Mouse (Mus musculus) neural tube, embryonic 15.5 days (tissue): ENCODE data around the gene Kazn. TPM values are rescaled to one million over a fixed set of nuclear protein-coding genes. Genes with fewer than 3 reads are reported as not detected.
A peak's percentile ranks its signal among the peaks of the same experiment; 100 is the strongest.

Experiments used
- ATAC-seq: fragments of 200-750 bp; cut with Nextera tagmentation; 2 replicates; pipeline ENCODE4 v1.8.0; 2017; ENCODE audit warnings: mild to moderate bottlenecking, moderate TSS enrichment, moderate library complexity; ENCODE audit not compliant: low FRiP score
- H3K27ac ChIP-seq: fragments of 300-500 bp; sonication (generic); replicated peaks from 2 replicates; pipeline ENCODE4 v1.5.1; 2015; ENCODE audit warnings: mild to moderate bottlenecking, inconsistent platforms
- H3K27me3 ChIP-seq: fragments of 300-500 bp; sonication (generic); replicated peaks from 2 replicates; pipeline ENCODE4 v1.6.1; 2015; ENCODE audit warnings: inconsistent platforms
- H3K36me3 ChIP-seq: fragments of 300-500 bp; sonication (generic); 2 replicates; pipeline ENCODE4 v1.6.1; 2015; ENCODE audit warnings: inconsistent platforms
- H3K4me1 ChIP-seq: fragments of 300-500 bp; sonication (generic); 2 replicates; pipeline ENCODE4 v1.6.1; 2015; ENCODE audit warnings: inconsistent platforms
- H3K4me2 ChIP-seq: fragments of 300-500 bp; sonication (generic); 2 replicates; pipeline ENCODE4 v1.6.1; 2015; ENCODE audit warnings: inconsistent platforms, mild to moderate bottlenecking, moderate library complexity
- H3K4me3 ChIP-seq: fragments of 300-500 bp; sonication (generic); replicated peaks from 2 replicates; pipeline ENCODE4 v1.5.1; 2015; ENCODE audit warnings: mild to moderate bottlenecking, inconsistent platforms
- H3K9ac ChIP-seq: fragments of 300-500 bp; sonication (generic); replicated peaks from 2 replicates; pipeline ENCODE4 v1.6.1; 2015; ENCODE audit warnings: mild to moderate bottlenecking, inconsistent platforms
- H3K9me3 ChIP-seq: fragments of 300-500 bp; sonication (generic); replicated peaks from 2 replicates; pipeline ENCODE4 v1.6.1; 2016; ENCODE audit warnings: inconsistent platforms
- WGBS: fragments of 180-500 bp; shearing (Covaris S2); methylation state at CpG from one replicate; pipeline ENCODE4 v1.1.7; 2015; ENCODE audit warnings: mixed read lengths; 5-methylcytosine and 5-hydroxymethylcytosine counted together
- polyA plus RNA-seq: library from polyadenylated mRNA; unstranded; fragments of >200 nt; fragmentation: Nextera tagmentation; extraction: Ambion mirVana; gene quantifications from 2 replicates; pipeline ENCODE4 v1.2.1, GENCODE M21; 2015

Kazn gene
- polyA plus RNA-seq, 1 experiment from 2014 or later = 25.5 TPM

DNA sequence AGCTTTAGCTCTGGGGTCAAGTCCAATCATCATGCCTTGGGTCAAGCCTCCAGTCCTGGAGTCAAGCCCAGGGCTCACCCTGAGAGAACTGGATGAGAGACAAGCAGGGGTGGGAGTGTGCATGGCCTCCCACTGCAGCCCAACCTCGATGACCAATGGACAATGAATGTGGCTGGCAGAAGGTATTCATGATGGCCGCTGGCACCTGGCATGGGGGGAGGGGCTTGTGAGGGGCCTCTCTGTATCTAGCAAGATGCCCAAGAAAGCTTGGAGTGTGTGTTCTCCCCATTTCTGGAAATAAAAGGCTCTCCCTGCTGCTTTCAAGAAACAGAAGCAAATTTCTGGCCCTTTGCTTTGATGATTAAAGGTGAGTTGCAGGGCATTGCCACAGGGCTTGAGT, 50.7 kb downstream of the Kazn start:
- ATAC-seq = no peak
- H3K4me2 ChIP-seq = no peak overlapping the region
- H3K27me3 ChIP-seq = no peaks in the 10 kb centered on the region
- H3K4me3 ChIP-seq = no peak overlapping the region
- H3K36me3 ChIP-seq = no peaks in the 10 kb centered on the region
- H3K9ac ChIP-seq = no peak overlapping the region
- no peak overlapping the region for H3K27ac ChIP-seq
- H3K9me3 ChIP-seq = no peaks in the 10 kb centered on the region
- H3K4me1 ChIP-seq = no peaks in the 10 kb centered on the region
- WGBS = 78% methylated on average over 2 of the region's 2 CpGs

DNA sequence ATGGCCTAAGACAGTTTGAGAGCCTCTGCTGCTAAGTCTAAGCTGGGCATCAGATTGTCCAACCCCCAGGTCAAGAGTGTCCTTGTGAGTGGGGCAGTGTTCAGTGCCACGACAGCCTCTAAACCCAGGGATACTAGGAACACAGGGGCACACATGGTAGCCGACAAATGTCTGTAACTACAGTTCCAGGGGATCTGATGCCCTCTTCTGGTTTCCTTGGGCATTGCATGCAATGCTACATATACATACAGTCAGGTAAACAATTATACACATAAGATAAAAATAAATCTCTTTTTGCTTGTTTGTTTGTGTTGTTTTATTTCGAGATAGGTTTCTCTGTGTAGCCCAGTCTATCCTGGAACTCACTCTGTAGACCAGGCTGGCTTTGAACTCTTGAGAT, 53.0 kb downstream of the Kazn start:
- no peaks in the 10 kb centered on the region for H3K9me3 ChIP-seq
- no peak overlapping the region for H3K4me2 ChIP-seq
- no peak for ATAC-seq
- no peaks in the 10 kb centered on the region for H3K36me3 ChIP-seq
- no peaks in the 10 kb centered on the region for H3K27me3 ChIP-seq
- no peaks in the 10 kb centered on the region for H3K4me1 ChIP-seq
- no peak overlapping the region for H3K27ac ChIP-seq
- no peak overlapping the region for H3K9ac ChIP-seq
- WGBS = 96% methylated on average over 3 of the region's 3 CpGs
- H3K4me3 ChIP-seq = no peak overlapping the region

DNA sequence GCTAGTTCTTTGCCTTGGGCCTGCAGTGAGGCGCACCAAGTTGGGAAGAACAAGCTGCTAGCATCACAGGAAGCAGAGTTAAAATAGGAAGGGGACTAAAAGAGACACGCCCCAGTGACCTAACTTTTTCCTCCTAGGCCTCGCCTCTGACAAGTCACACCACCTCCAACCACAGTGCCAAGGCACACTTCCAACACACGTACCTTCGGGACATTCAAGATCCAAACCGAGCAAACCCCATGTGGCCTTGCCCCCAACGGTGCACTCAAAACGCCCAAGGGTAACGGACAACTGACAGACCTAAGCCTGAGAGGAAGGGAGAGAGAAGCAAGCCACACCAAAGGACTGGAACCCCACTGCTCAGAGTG, 53.7 kb downstream of the Kazn start:
- Histone ChIP-seq H3K4me1 (peaks cover 4% of the 10 kb centered on the region), H3K4me2 (no peak overlapping the region), H3K36me3 (no peaks in the 10 kb centered on the region), H3K4me3 (no peak overlapping the region), H3K9ac (no peak overlapping the region), H3K27me3 (no peaks in the 10 kb centered on the region), H3K27ac (no peak overlapping the region), H3K9me3 (no peaks in the 10 kb centered on the region)
- 95% methylated on average over 9 of the region's 9 CpGs for WGBS
- ATAC-seq = no peak

DNA sequence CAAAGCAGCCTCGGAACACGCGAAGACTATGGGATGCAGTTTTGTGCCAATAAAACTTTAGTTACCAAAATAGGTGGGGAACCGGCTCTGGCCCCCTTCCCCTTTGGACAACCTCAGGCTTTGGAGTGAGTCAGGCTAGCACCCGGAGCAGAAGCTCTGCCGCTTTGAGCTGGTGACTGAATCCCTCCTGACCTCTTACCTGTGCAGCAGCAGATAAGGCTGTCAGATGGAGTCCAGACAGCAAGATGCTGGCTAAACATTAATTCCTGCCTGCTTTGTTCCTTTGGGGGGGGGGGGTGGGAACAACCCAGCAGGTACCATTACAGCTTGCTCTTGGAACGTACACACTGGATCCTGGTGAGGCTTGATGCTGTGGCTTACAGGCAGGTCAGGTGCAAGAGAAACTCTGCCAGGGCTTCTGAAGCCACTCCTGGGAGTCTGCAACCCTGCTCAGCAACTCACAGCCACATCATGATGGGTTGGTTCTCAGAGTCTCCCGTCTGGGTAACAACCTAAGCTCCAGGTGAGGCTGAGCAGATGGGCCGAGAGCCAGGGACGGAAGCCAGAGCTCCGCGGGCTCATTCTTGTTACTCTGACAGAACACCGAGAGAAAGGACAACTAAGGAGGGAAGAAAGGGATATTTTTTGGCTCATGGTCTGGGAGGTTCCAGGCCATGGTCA, 54.2 kb downstream of the Kazn start:
- H3K27ac ChIP-seq = no peak overlapping the region
- WGBS = 87% methylated on average over 13 of the region's 13 CpGs

GRCm38 (mm10) chr4:142183591-142183990, 55.6 kb downstream of the Kazn start:
- ATAC-seq = no peak
- no peaks in the 10 kb centered on the region for H3K9me3 ChIP-seq
- no peaks in the 10 kb centered on the region for H3K27me3 ChIP-seq
- H3K4me3 ChIP-seq = no peak overlapping the region
- no peak overlapping the region for H3K9ac ChIP-seq
- peaks cover 17% of the 10 kb centered on the region for H3K4me1 ChIP-seq
- H3K27ac ChIP-seq = no peak overlapping the region
- 93% methylated on average over 1 of the region's 1 CpGs for WGBS
- H3K4me2 ChIP-seq = no peak overlapping the region
- no peaks in the 10 kb centered on the region for H3K36me3 ChIP-seq

More for the DNA sequence above, 54.2 kb downstream of the Kazn start:
- Histone ChIP-seq H3K4me3 (no peak overlapping the region), H3K27me3 (no peaks in the 10 kb centered on the region), H3K9me3 (no peaks in the 10 kb centered on the region), H3K4me1 (peaks cover 9% of the 10 kb centered on the region), H3K9ac (no peak overlapping the region), H3K36me3 (no peaks in the 10 kb centered on the region), H3K4me2 (no peak overlapping the region)
- ATAC-seq = no peak

DNA sequence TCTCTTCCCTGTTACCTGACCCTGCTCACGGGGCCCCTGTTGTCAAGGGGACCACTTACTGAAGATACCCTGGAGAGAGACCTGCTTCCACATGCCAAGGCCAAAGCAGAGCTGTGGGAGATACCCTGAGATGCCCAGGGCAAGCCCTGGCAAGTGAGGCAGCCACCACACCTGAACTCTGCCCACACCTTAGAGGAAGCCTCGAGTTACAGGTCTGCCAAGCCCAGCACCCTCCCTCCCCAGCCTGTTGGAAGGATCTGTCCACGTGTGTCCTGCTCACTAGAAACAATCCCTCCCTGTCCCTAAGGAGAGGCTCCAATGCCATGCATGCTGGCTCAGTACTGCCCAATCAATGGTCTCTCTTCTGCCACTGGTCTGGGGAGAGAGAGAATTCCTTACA, 56.2 kb downstream of the Kazn start:
- Histone ChIP-seq H3K4me2 (no peak overlapping the region), H3K4me3 (no peak overlapping the region)
- WGBS = 81% methylated on average over 3 of the region's 3 CpGs

DNA sequence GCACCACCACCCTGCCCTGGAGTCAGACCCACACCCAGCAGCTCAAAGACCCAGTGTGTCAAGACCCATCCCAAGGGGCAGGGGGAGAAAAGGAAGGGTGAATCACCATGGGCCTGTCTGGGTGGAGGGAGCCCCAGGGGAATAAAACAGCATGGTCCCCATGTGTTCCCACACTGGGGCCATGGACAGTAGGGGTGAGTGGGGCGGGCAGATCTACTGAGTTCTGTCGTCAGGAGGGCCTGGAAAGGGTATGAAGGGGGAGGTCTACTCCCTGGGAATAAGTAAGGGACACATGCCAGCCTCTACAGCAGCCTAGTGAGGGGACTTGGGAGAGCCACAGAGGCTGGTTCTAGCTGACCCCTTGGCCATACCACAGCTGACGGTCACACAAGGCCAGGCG, 57.6 kb downstream of the Kazn start:
- H3K4me2 ChIP-seq = no peak overlapping the region
- peaks cover 17% of the 10 kb centered on the region for H3K4me1 ChIP-seq
- H3K9ac ChIP-seq = no peak overlapping the region
- no peak overlapping the region for H3K27ac ChIP-seq
- no peaks in the 10 kb centered on the region for H3K36me3 ChIP-seq
- WGBS = 88% methylated on average over 4 of the region's 4 CpGs
- H3K4me3 ChIP-seq = no peak overlapping the region
- H3K27me3 ChIP-seq = no peaks in the 10 kb centered on the region
- ATAC-seq = no peak
- H3K9me3 ChIP-seq = no peaks in the 10 kb centered on the region

More for the DNA sequence above, 56.2 kb downstream of the Kazn start:
- H3K9ac ChIP-seq = no peak overlapping the region
- peaks cover 17% of the 10 kb centered on the region for H3K4me1 ChIP-seq
- no peaks in the 10 kb centered on the region for H3K36me3 ChIP-seq
- H3K27ac ChIP-seq = no peak overlapping the region
- ATAC-seq = no peak
- no peaks in the 10 kb centered on the region for H3K27me3 ChIP-seq
- no peaks in the 10 kb centered on the region for H3K9me3 ChIP-seq

GRCm38 (mm10) chr4:142180874-142181273, 58.3 kb downstream of the Kazn start:
- Histone ChIP-seq H3K4me1 (peaks cover 17% of the 10 kb centered on the region), H3K4me2 (no peak overlapping the region), H3K9ac (no peak overlapping the region), H3K9me3 (no peaks in the 10 kb centered on the region), H3K27ac (peak overlapping the region; percentile 72), H3K36me3 (no peaks in the 10 kb centered on the region), H3K27me3 (no peaks in the 10 kb centered on the region), H3K4me3 (no peak overlapping the region)
- WGBS = 93% methylated on average over 9 of the region's 9 CpGs
- ATAC-seq = no peak

GRCm38 (mm10) chr4:142180289-142180688, 58.9 kb downstream of the Kazn start:
- Histone ChIP-seq H3K27me3 (no peaks in the 10 kb centered on the region), H3K4me2 (no peak overlapping the region), H3K4me1 (peaks cover 17% of the 10 kb centered on the region), H3K9me3 (no peaks in the 10 kb centered on the region), H3K4me3 (no peak overlapping the region), H3K36me3 (no peaks in the 10 kb centered on the region), H3K27ac (peak overlapping the region; percentile 72), H3K9ac (no peak overlapping the region)
- ATAC-seq = 0 out of 2 replicates have a peak, but pooled peaks have one; percentile 40
- WGBS = 58% methylated on average over 3 of the region's 3 CpGs

GRCm38 (mm10) chr4:142179531-142179930, 59.7 kb downstream of the Kazn start:
- Histone ChIP-seq H3K4me1 (peaks cover 17% of the 10 kb centered on the region), H3K4me3 (no peak overlapping the region), H3K4me2 (peak overlapping the region; percentile 5; the same call in 1 of the 2 replicates), H3K27ac (peak overlapping the region; percentile 66), H3K27me3 (no peaks in the 10 kb centered on the region), H3K36me3 (no peaks in the 10 kb centered on the region), H3K9me3 (no peaks in the 10 kb centered on the region), H3K9ac (no peak overlapping the region)
- WGBS = 55% methylated on average over 13 of the region's 13 CpGs
- ATAC-seq = no peak

GRCm38 (mm10) chr4:142176732-142177131, 62.5 kb downstream of the Kazn start:
- no peak for ATAC-seq
- Histone ChIP-seq H3K9ac (no peak overlapping the region), H3K27ac (no peak overlapping the region), H3K4me2 (no peak overlapping the region), H3K36me3 (no peaks in the 10 kb centered on the region), H3K27me3 (no peaks in the 10 kb centered on the region), H3K4me1 (peaks cover 27% of the 10 kb centered on the region), H3K4me3 (no peak overlapping the region), H3K9me3 (no peaks in the 10 kb centered on the region)
- WGBS = 95% methylated on average over 3 of the region's 3 CpGs

- H3K27ac ChIP-seq = no peak overlapping the region
- ATAC-seq = no peak
- no peak overlapping the region for H3K4me2 ChIP-seq
- no peaks in the 10 kb centered on the region for H3K27me3 ChIP-seq
- H3K9me3 ChIP-seq = no peaks in the 10 kb centered on the region
- peaks cover 16% of the 10 kb centered on the region; the same call in 1 of the 2 replicates for H3K4me1 ChIP-seq
- no peaks in the 10 kb centered on the region; the same call in 1 of the 2 replicates for H3K36me3 ChIP-seq
- WGBS = 16% methylated on average over 6 of the region's 6 CpGs
- no peak overlapping the region for H3K9ac ChIP-seq
- no peak overlapping the region for H3K4me3 ChIP-seq
These were observed 65.2 kb downstream of the Kazn start for GRCm38 (mm10) chr4:142173981-142174485.
